Mouse (Mus musculus) CH12.LX (cell line): Measurements from ENCODE around the gene Rtn2. TPM values are rescaled to one million over a fixed set of nuclear protein-coding genes. Genes with fewer than 3 reads are reported as not detected.

Source experiments
- DNase-seq: peaks from one replicate; pipeline ENCODE4 v3.0.0-alpha.2; 2013; ENCODE audit errors: extremely low read depth
- H3K27ac ChIP-seq: 2 replicates; pipeline ENCODE4 v1.5.1; 2012; ENCODE audit warnings: low read depth, mild to moderate bottlenecking, control low read depth, moderate library complexity; ENCODE audit not compliant: insufficient read depth
- H3K27me3 ChIP-seq: replicated peaks from 2 replicates; pipeline ENCODE3; 2012; ENCODE audit warnings: inconsistent platforms
- H3K36me3 ChIP-seq, 2 experiments: replicated peaks in 1 of 2; 2 replicates each; pipeline versions ENCODE3 to v1.6.1; 2012; ENCODE audit warnings: inconsistent platforms in 1 of 2, low read length in 1 of 2, mild to moderate bottlenecking in 1 of 2, mixed read lengths in 1 of 2, moderate library complexity in 1 of 2; ENCODE audit not compliant: control insufficient read depth in 1 of 2, insufficient read depth in 1 of 2
- H3K4me1 ChIP-seq, 2 experiments: 2 replicates each; pipeline ENCODE4 v1.6.1; 2012; ENCODE audit warnings: inconsistent platforms in 1 of 2, moderate library complexity in 1 of 2; ENCODE audit not compliant: insufficient read depth in 2 of 2, control insufficient read depth in 1 of 2
- H3K4me2 ChIP-seq: 2 replicates; pipeline ENCODE4 v1.6.1; 2012; ENCODE audit warnings: low read depth, mild to moderate bottlenecking, control low read depth; ENCODE audit not compliant: poor library complexity, insufficient read depth, severe bottlenecking
- H3K4me3 ChIP-seq, 3 experiments: fragments of 150-350 bp in 1 of 3; sonication (generic) in 1 of 3; replicated peaks in 1 of 3; 2 replicates each; pipeline versions ENCODE3 to v1.5.1; 2011 to 2012; ENCODE audit warnings: low read depth in 2 of 3, low read length in 2 of 3, mild to moderate bottlenecking in 2 of 3, moderate library complexity in 2 of 3, control low read depth in 1 of 3, improper control_type of control experiment in 1 of 3, inconsistent platforms in 1 of 3, mixed read lengths in 1 of 3; ENCODE audit not compliant: poor library complexity in 1 of 3
- H3K79me2 ChIP-seq: replicated peaks from 2 replicates; pipeline ENCODE4 v1.6.1; 2012; ENCODE audit warnings: mild to moderate bottlenecking, moderate library complexity; ENCODE audit not compliant: control insufficient read depth, poor library complexity, insufficient read depth, severe bottlenecking; ENCODE audit errors: extremely low read depth
- H3K9ac ChIP-seq: 2 replicates; pipeline ENCODE4 v1.6.1; 2012; ENCODE audit warnings: low read depth, mild to moderate bottlenecking, control low read depth, moderate library complexity; ENCODE audit not compliant: insufficient read depth
- H3K9me3 ChIP-seq: replicated peaks from 2 replicates; pipeline ENCODE3; 2012; ENCODE audit warnings: low read length, inconsistent platforms, mixed read lengths
- CHD2 ChIP-seq: IDR thresholded peaks from 2 replicates; pipeline ENCODE4 v1.6.1; 2011; ENCODE audit warnings: low read length, improper control_type of control experiment
- E2F4 ChIP-seq: IDR thresholded peaks from 2 replicates; pipeline ENCODE4 v1.6.1; 2011; ENCODE audit warnings: low read depth, low read length, improper control_type of control experiment; ENCODE audit not compliant: insufficient replicate concordance
- EP300 ChIP-seq: IDR thresholded peaks from 2 replicates; pipeline ENCODE4 v1.6.1; 2011; ENCODE audit warnings: low read length, improper control_type of control experiment
- ETS1 ChIP-seq: conservative IDR thresholded peaks from 2 replicates; pipeline ENCODE4 v1.6.1; 2012; ENCODE audit warnings: low read depth, mild to moderate bottlenecking, inconsistent platforms, low read length, improper control_type of control experiment, moderate library complexity
- GABPA ChIP-seq: IDR thresholded peaks from 2 replicates; pipeline ENCODE4 v1.6.1; 2012; ENCODE audit warnings: low read depth, low read length, improper control_type of control experiment, inconsistent platforms; ENCODE audit not compliant: insufficient replicate concordance
- HCFC1 ChIP-seq: IDR thresholded peaks from 2 replicates; pipeline ENCODE4 v1.6.1; 2012; ENCODE audit warnings: low read depth, mild to moderate bottlenecking, inconsistent platforms, low read length, improper control_type of control experiment
- IRF4 ChIP-seq: IDR thresholded peaks from 2 replicates; pipeline ENCODE4 v1.6.1; 2014; ENCODE audit warnings: low read depth, mild to moderate bottlenecking, inconsistent platforms, low read length, improper control_type of control experiment
- JUN ChIP-seq: IDR thresholded peaks from 2 replicates; pipeline ENCODE4 v1.6.1; 2011; ENCODE audit warnings: low read depth, mild to moderate bottlenecking, low read length, improper control_type of control experiment, moderate library complexity; ENCODE audit not compliant: insufficient read depth
- JUND ChIP-seq: conservative IDR thresholded peaks from 2 replicates; pipeline ENCODE4 v1.6.1; 2011; ENCODE audit warnings: low read depth, low read length, improper control_type of control experiment
- MAFK ChIP-seq: IDR thresholded peaks from 2 replicates; pipeline ENCODE4 v1.6.1; 2011; ENCODE audit warnings: low read length, improper control_type of control experiment; ENCODE audit not compliant: insufficient replicate concordance
- MAX ChIP-seq: IDR thresholded peaks from 2 replicates; pipeline ENCODE4 v1.6.1; 2011; ENCODE audit warnings: low read length, improper control_type of control experiment
- MAZ ChIP-seq: IDR thresholded peaks from 2 replicates; pipeline ENCODE4 v1.6.1; 2012; ENCODE audit warnings: low read depth, mild to moderate bottlenecking, inconsistent platforms, low read length, improper control_type of control experiment, moderate library complexity
- MEF2A ChIP-seq: IDR thresholded peaks from 2 replicates; pipeline ENCODE4 v1.6.1; 2014; ENCODE audit warnings: low read depth, mild to moderate bottlenecking, inconsistent platforms, low read length, improper control_type of control experiment, borderline replicate concordance
- MXI1 ChIP-seq: IDR thresholded peaks from 2 replicates; pipeline ENCODE4 v1.6.1; 2011; ENCODE audit warnings: mild to moderate bottlenecking, low read depth, low read length, improper control_type of control experiment
- MYC ChIP-seq: IDR thresholded peaks from 2 replicates; pipeline ENCODE4 v1.6.1; 2011; ENCODE audit warnings: low read depth, mild to moderate bottlenecking, improper control_type of control experiment, low read length
- NRF1 ChIP-seq: IDR thresholded peaks from 2 replicates; pipeline ENCODE4 v1.6.1; 2014; ENCODE audit warnings: low read depth, mild to moderate bottlenecking, inconsistent platforms, low read length, improper control_type of control experiment, moderate library complexity
- PAX5 ChIP-seq: IDR thresholded peaks from 2 replicates; pipeline ENCODE4 v1.6.1; 2012; ENCODE audit warnings: low read length, inconsistent platforms, mixed read lengths
- POLR2A ChIP-seq: IDR thresholded peaks from 2 replicates; pipeline ENCODE4 v1.6.1; 2011; ENCODE audit warnings: low read depth, mild to moderate bottlenecking, improper control_type of control experiment, low read length
- RAD21 ChIP-seq: IDR thresholded peaks from 2 replicates; pipeline ENCODE4 v1.6.1; 2011; ENCODE audit warnings: low read depth, mild to moderate bottlenecking, low read length, improper control_type of control experiment, moderate library complexity
- SIN3A ChIP-seq: IDR thresholded peaks from 2 replicates; pipeline ENCODE4 v1.6.1; 2012; ENCODE audit warnings: low read length, improper control_type of control experiment, inconsistent platforms
- TBP ChIP-seq: conservative IDR thresholded peaks from 2 replicates; pipeline ENCODE4 v1.6.1; 2011; ENCODE audit warnings: low read depth, low read length, improper control_type of control experiment
- USF2 ChIP-seq: conservative IDR thresholded peaks from 2 replicates; pipeline ENCODE4 v1.6.1; 2011; ENCODE audit warnings: low read depth, low read length, improper control_type of control experiment
- ZC3H11A ChIP-seq: IDR thresholded peaks from 2 replicates; pipeline ENCODE4 v1.6.1; 2012; ENCODE audit warnings: low read depth, mild to moderate bottlenecking, inconsistent platforms, low read length, improper control_type of control experiment
- ZKSCAN1 ChIP-seq: IDR thresholded peaks from 2 replicates; pipeline ENCODE4 v1.6.1; 2012; ENCODE audit warnings: low read depth, inconsistent platforms, low read length, improper control_type of control experiment, borderline replicate concordance
- ZNF384 ChIP-seq: IDR thresholded peaks from 2 replicates; pipeline ENCODE4 v1.6.1; 2012; ENCODE audit warnings: low read depth, low read length, improper control_type of control experiment, inconsistent platforms
- dilution Hi-C: fragments of 300-500 bp; cut with MboI; formaldehyde crosslinking; loops from 2 replicates; pipeline ENCODE4 v1.14.3; 2020; ENCODE audit warnings: low sequenced_read_pairs; ENCODE audit not compliant: extremely low pct_unique_long_range_greater_than_20kb, extremely low pct_ligation_motif_present
- in situ Hi-C: fragments of 300-500 bp; cut with MboI; formaldehyde crosslinking; loops from 3 replicates; pipeline ENCODE4 v1.14.3; 2019; ENCODE audit warnings: low sequenced_read_pairs, low pct_ligation_motif_present, low pct_unique_long_range_greater_than_20kb, mixed read lengths
- polyA plus RNA-seq: library from polyadenylated mRNA; unstranded; fragments of >175 nt; gene quantifications from 2 replicates; pipeline ENCODE4 v1.2.1, GENCODE M21; 2012; ENCODE audit warnings: low read depth; ENCODE audit not compliant: insufficient read length
- total RNA-seq, 2 experiments: library from RNA; depleted of rRNA; stranded (reverse); fragments of 300-350 nt in 1 of 2; fragments of >200 nt in 1 of 2; gene quantifications; 2 replicates each; pipeline ENCODE4 v1.2.3; 2012 to 2014

Gene Rtn2
- total and polyA plus RNA-seq, 3 experiments, result 0.56 to 0.76 (median 0.72) TPM

DNA sequence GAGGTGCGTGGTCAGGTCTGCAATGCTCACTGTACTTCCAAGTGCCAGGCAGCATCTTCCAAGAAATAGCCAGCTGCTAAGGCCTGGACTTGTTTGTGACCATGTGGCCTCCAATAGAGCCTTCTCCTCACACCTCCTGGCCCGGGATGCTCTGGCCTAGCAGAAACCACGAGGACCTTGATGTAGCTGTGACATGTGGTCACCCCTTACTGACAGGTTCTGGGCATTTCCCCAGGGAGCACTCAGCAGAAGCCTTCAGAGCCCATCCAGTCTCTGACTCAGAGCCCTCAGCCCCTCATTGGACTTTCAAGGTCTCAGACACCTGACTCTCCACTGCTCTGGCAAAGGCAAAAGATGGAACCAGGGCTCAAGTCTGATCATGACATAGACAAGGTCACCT is 37.3 kb upstream of the Rtn2 start:
- Histone ChIP-seq H3K4me2 (no peak overlapping the region), H3K9ac (no peak overlapping the region), H3K27ac (no peak overlapping the region), H3K36me3 (peaks cover 13 to 58% of the 10 kb centered on the region in 2 experiments), H3K27me3 (no peaks in the 10 kb centered on the region), H3K4me1 (peaks cover 14 to 29% of the 10 kb centered on the region in 2 experiments), H3K9me3 (no peaks in the 10 kb centered on the region), H3K79me2 (no peaks in the 10 kb centered on the region; the same call in 1 of the 2 replicates), H3K4me3 (no peak overlapping the region)
- dilution Hi-C loops, result no loop called here
- no peak for TF ChIP-seq POLR2A
- TF ChIP-seq JUN, result no peak
- TF ChIP-seq MAX, result no peak
- no peak for TF ChIP-seq USF2
- no peak for TF ChIP-seq ZKSCAN1
- no peak for DNase-seq
- in situ Hi-C loops, result no loop called here

GRCm38 (mm10) chr7:19246855-19247254 is 35.6 kb upstream of the Rtn2 start:
- Histone ChIP-seq H3K27ac (no peak overlapping the region), H3K79me2 (no peaks in the 10 kb centered on the region), H3K4me1 (peaks cover 14 to 29% of the 10 kb centered on the region in 2 experiments), H3K9ac (no peak overlapping the region), H3K36me3 (peaks cover 13 to 58% of the 10 kb centered on the region in 2 experiments), H3K27me3 (no peaks in the 10 kb centered on the region), H3K4me2 (no peak overlapping the region), H3K4me3 (no peak overlapping the region), H3K9me3 (no peaks in the 10 kb centered on the region)
- in situ Hi-C loops (no loop called here), dilution Hi-C loops (no loop called here)
- DNase-seq, result no peak
- no peak for TF ChIP-seq EP300
- TF ChIP-seq MAFK, result no peak
- no peak for TF ChIP-seq MAZ
- no peak for TF ChIP-seq ZKSCAN1
- no peak for TF ChIP-seq ZNF384
- no peak for TF ChIP-seq ETS1
- TF ChIP-seq GABPA, result no peak
- TF ChIP-seq SIN3A, result no peak
- no peak for TF ChIP-seq MYC
- no peak for TF ChIP-seq TBP

- Histone ChIP-seq H3K9ac (no peak overlapping the region), H3K27me3 (no peaks in the 10 kb centered on the region), H3K9me3 (no peaks in the 10 kb centered on the region), H3K4me3 (no peak overlapping the region), H3K79me2 (no peaks in the 10 kb centered on the region), H3K36me3 (peaks cover 13 to 59% of the 10 kb centered on the region in 2 experiments), H3K4me2 (no peak overlapping the region), H3K4me1 (peaks cover 14 to 29% of the 10 kb centered on the region in 2 experiments), H3K27ac (peak overlapping the region; percentile 21)
- TF ChIP-seq MAFK (no peak), ZNF384 (no peak), MXI1 (no peak), TBP (no peak), CHD2 (no peak), NRF1 (no peak), MEF2A (no peak), ETS1 (no peak), ZC3H11A (no peak), E2F4 (no peak), JUND (no peak), USF2 (no peak), HCFC1 (no peak), MAZ (no peak), ZKSCAN1 (no peak), PAX5 (no peak), RAD21 (no peak), POLR2A (no peak), EP300 (no peak), IRF4 (no peak)
- dilution Hi-C loops (no loop called here), in situ Hi-C loops (no loop called here)
- DNase-seq, result no peak
Observed at GRCm38 (mm10) chr7:19247511-19247910, 34.9 kb upstream of the Rtn2 start.
